Mouse (Mus musculus) MEL (cell line): ENCODE measurements around the gene Ryr2. TPM values are rescaled to one million over a fixed set of nuclear protein-coding genes. Genes with fewer than 3 reads are reported as not detected.

Experiments used
- DNase-seq: peaks from one replicate; pipeline ENCODE4 v3.0.0; 2011; ENCODE audit warnings: low read depth, low spot score
- H3K27ac ChIP-seq: 2 replicates; pipeline ENCODE4 v1.5.1; 2012; ENCODE audit warnings: low read depth, mild to moderate bottlenecking, control low read depth, low read length, moderate library complexity; ENCODE audit not compliant: control insufficient read depth
- H3K27me3 ChIP-seq, 2 experiments: fragments of 150-350 bp in 1 of 2; sonication (generic) in 1 of 2; 2 replicates each; pipeline ENCODE4 v1.6.1; 2012; ENCODE audit warnings: low read length in 2 of 2, mild to moderate bottlenecking in 2 of 2, improper control_type of control experiment in 1 of 2, moderate library complexity in 1 of 2; ENCODE audit not compliant: insufficient read depth in 2 of 2, control insufficient read depth in 1 of 2
- H3K36me3 ChIP-seq, 2 experiments: 2 replicates each; pipeline ENCODE4 v1.6.1; 2012 to 2014; ENCODE audit warnings: low read length in 2 of 2, improper control_type of control experiment in 1 of 2, inconsistent platforms in 1 of 2, mild to moderate bottlenecking in 1 of 2; ENCODE audit not compliant: insufficient read depth in 2 of 2, control insufficient read depth in 1 of 2
- H3K4me1 ChIP-seq, 2 experiments: fragments of 150-350 bp in 1 of 2; sonication (generic) in 1 of 2; 2 replicates each; pipeline ENCODE4 v1.6.1; 2012; ENCODE audit warnings: low read length in 2 of 2, improper control_type of control experiment in 1 of 2, mild to moderate bottlenecking in 1 of 2; ENCODE audit not compliant: insufficient read depth in 2 of 2, control insufficient read depth in 1 of 2
- H3K4me3 ChIP-seq, 2 experiments: fragments of 150-350 bp in 1 of 2; sonication (generic) in 1 of 2; 2 replicates each; pipeline ENCODE4 v1.5.1; 2012; ENCODE audit warnings: low read depth in 2 of 2, low read length in 2 of 2, mild to moderate bottlenecking in 2 of 2, moderate library complexity in 2 of 2, control low read depth in 1 of 2, improper control_type of control experiment in 1 of 2; ENCODE audit not compliant: control insufficient read depth in 1 of 2, insufficient read depth in 1 of 2
- H3K79me2 ChIP-seq: 2 replicates; pipeline ENCODE4 v1.6.1; 2012; ENCODE audit warnings: mild to moderate bottlenecking, low read length, moderate library complexity; ENCODE audit not compliant: control insufficient read depth, poor library complexity, insufficient read depth
- H3K9ac ChIP-seq: 2 replicates; pipeline ENCODE4 v1.6.1; 2012; ENCODE audit warnings: low read depth, mild to moderate bottlenecking, control low read depth, low read length, moderate library complexity; ENCODE audit not compliant: control insufficient read depth, poor library complexity, severe bottlenecking
- H3K9me3 ChIP-seq: fragments of 150-350 bp; sonication (generic); replicated peaks from 2 replicates; pipeline ENCODE4 v1.6.1; 2012; ENCODE audit warnings: mild to moderate bottlenecking, low read length, improper control_type of control experiment, moderate library complexity; ENCODE audit not compliant: insufficient read depth
- BHLHE40 ChIP-seq: IDR thresholded peaks from 2 replicates; pipeline ENCODE4 v1.6.1; 2012; ENCODE audit warnings: low read depth, mild to moderate bottlenecking, inconsistent platforms, low read length, improper control_type of control experiment, borderline replicate concordance
- CHD1 ChIP-seq: IDR thresholded peaks from 2 replicates; pipeline ENCODE4 v1.6.1; 2012; ENCODE audit warnings: low read depth, mild to moderate bottlenecking, inconsistent platforms, low read length, improper control_type of control experiment
- CHD2 ChIP-seq: IDR thresholded peaks from 2 replicates; pipeline ENCODE4 v1.6.1; 2011; ENCODE audit warnings: low read length, improper control_type of control experiment
- CTCF ChIP-seq, 3 experiments: IDR thresholded peaks in 2 of 3; conservative IDR thresholded peaks in 1 of 3; 2 replicates each; pipeline ENCODE4 v1.5.1; 2011 to 2012; ENCODE audit warnings: low read length in 3 of 3, low read depth in 2 of 3, mild to moderate bottlenecking in 2 of 3, improper control_type of control experiment in 1 of 3, inconsistent platforms in 1 of 3, mixed read lengths in 1 of 3, moderate library complexity in 1 of 3; ENCODE audit not compliant: control insufficient read depth in 1 of 3, insufficient read depth in 1 of 3, poor library complexity in 1 of 3, severe bottlenecking in 1 of 3
- ELF1 ChIP-seq: IDR thresholded peaks from 2 replicates; pipeline ENCODE4 v1.6.1; 2014; ENCODE audit warnings: low read depth, mild to moderate bottlenecking, inconsistent platforms, low read length, improper control_type of control experiment, moderate library complexity
- EP300 ChIP-seq, 2 experiments: IDR thresholded peaks; 2 replicates each; pipeline ENCODE4 v1.6.1; 2011; ENCODE audit warnings: improper control_type of control experiment in 2 of 2, low read length in 2 of 2, low read depth in 1 of 2, mild to moderate bottlenecking in 1 of 2
- ETS1 ChIP-seq: IDR thresholded peaks from 2 replicates; pipeline ENCODE4 v1.6.1; 2012; ENCODE audit warnings: low read depth, mild to moderate bottlenecking, inconsistent platforms, low read length, improper control_type of control experiment, moderate library complexity
- KAT2A ChIP-seq: conservative IDR thresholded peaks from 2 replicates; pipeline ENCODE4 v1.6.1; 2012; ENCODE audit warnings: low read depth, low read length, improper control_type of control experiment, inconsistent platforms
- MAFK ChIP-seq: IDR thresholded peaks from 2 replicates; pipeline ENCODE4 v1.6.1; 2011; ENCODE audit warnings: low read depth, mild to moderate bottlenecking, low read length, improper control_type of control experiment, borderline replicate concordance
- MAX ChIP-seq: IDR thresholded peaks from 2 replicates; pipeline ENCODE4 v1.6.1; 2011; ENCODE audit warnings: low read length, improper control_type of control experiment
- MAZ ChIP-seq: IDR thresholded peaks from 2 replicates; pipeline ENCODE4 v1.6.1; 2012; ENCODE audit warnings: low read depth, mild to moderate bottlenecking, inconsistent platforms, low read length, improper control_type of control experiment
- MEF2A ChIP-seq: IDR thresholded peaks from 2 replicates; pipeline ENCODE4 v1.6.1; 2014; ENCODE audit warnings: low read depth, mild to moderate bottlenecking, inconsistent platforms, low read length, improper control_type of control experiment; ENCODE audit not compliant: poor library complexity, insufficient replicate concordance, severe bottlenecking; ENCODE audit errors: extremely low read depth
- MXI1 ChIP-seq: IDR thresholded peaks from 2 replicates; pipeline ENCODE4 v1.6.1; 2011; ENCODE audit warnings: mild to moderate bottlenecking, low read depth, low read length, improper control_type of control experiment
- MYB ChIP-seq: IDR thresholded peaks from 2 replicates; pipeline ENCODE4 v1.6.1; 2011; ENCODE audit warnings: mild to moderate bottlenecking, low read depth, low read length, improper control_type of control experiment
- MYC ChIP-seq: IDR thresholded peaks from 2 replicates; pipeline ENCODE4 v1.6.1; 2011; ENCODE audit warnings: low read depth, mild to moderate bottlenecking, low read length, improper control_type of control experiment, moderate library complexity
- NELFE ChIP-seq: IDR thresholded peaks from 2 replicates; pipeline ENCODE4 v1.6.1; 2011; ENCODE audit warnings: low read depth, low read length, improper control_type of control experiment
- NRF1 ChIP-seq: IDR thresholded peaks from 2 replicates; pipeline ENCODE4 v1.6.1; 2014; ENCODE audit warnings: low read depth, mild to moderate bottlenecking, inconsistent platforms, low read length, improper control_type of control experiment, moderate library complexity; ENCODE audit not compliant: poor library complexity, insufficient read depth, severe bottlenecking
- POLR2A ChIP-seq, 2 experiments: IDR thresholded peaks; 2 replicates each; pipeline ENCODE4 v1.6.1; 2011 to 2012; ENCODE audit warnings: low read length in 2 of 2, mild to moderate bottlenecking in 2 of 2, control low read depth in 1 of 2, improper control_type of control experiment in 1 of 2, low read depth in 1 of 2, moderate library complexity in 1 of 2; ENCODE audit not compliant: control insufficient read depth in 1 of 2, insufficient read depth in 1 of 2, poor library complexity in 1 of 2
- POLR2AphosphoS2 ChIP-seq: IDR thresholded peaks from 2 replicates; pipeline ENCODE4 v1.6.1; 2011; ENCODE audit warnings: low read length, improper control_type of control experiment
- POLR2AphosphoS5 ChIP-seq: IDR thresholded peaks from 2 replicates; pipeline ENCODE4 v1.6.1; 2012; ENCODE audit warnings: low read depth, borderline replicate concordance, mild to moderate bottlenecking, inconsistent platforms, low read length, moderate library complexity, mixed read lengths
- SMC3 ChIP-seq: IDR thresholded peaks from 2 replicates; pipeline ENCODE4 v1.6.1; 2011; ENCODE audit warnings: low read depth, low read length, improper control_type of control experiment
- TBP ChIP-seq: IDR thresholded peaks from 2 replicates; pipeline ENCODE4 v1.8.0; 2011; ENCODE audit warnings: low read depth, low read length, improper control_type of control experiment
- TCF12 ChIP-seq: IDR thresholded peaks from 2 replicates; pipeline ENCODE4 v1.6.1; 2014; ENCODE audit warnings: low read depth, mild to moderate bottlenecking, inconsistent platforms, low read length, improper control_type of control experiment, moderate library complexity
- ZC3H11A ChIP-seq: IDR thresholded peaks from 2 replicates; pipeline ENCODE4 v1.6.1; 2012; ENCODE audit warnings: low read depth, mild to moderate bottlenecking, inconsistent platforms, low read length, improper control_type of control experiment
- ZMIZ1 ChIP-seq: IDR thresholded peaks from 2 replicates; pipeline ENCODE4 v1.6.1; 2012; ENCODE audit warnings: low read depth, mild to moderate bottlenecking, inconsistent platforms, low read length, improper control_type of control experiment, moderate library complexity
- ZNF384 ChIP-seq: IDR thresholded peaks from 2 replicates; pipeline ENCODE4 v1.6.1; 2012; ENCODE audit warnings: low read depth, mild to moderate bottlenecking, inconsistent platforms, low read length, improper control_type of control experiment
- polyA plus RNA-seq, 2 experiments: library from polyadenylated mRNA; stranded (reverse) in 1 of 2; unstranded in 1 of 2; fragments of >175 nt in 1 of 2; fragments of >200 nt in 1 of 2; gene quantifications; 2 replicates each; pipeline versions ENCODE4 v1.2.1 to v1.2.4; 2012; ENCODE audit warnings: low replicate concordance in 2 of 2, low read depth in 1 of 2; ENCODE audit not compliant: insufficient read length in 2 of 2, insufficient read depth in 1 of 2, missing spikeins in 1 of 2
- total RNA-seq: library from RNA; depleted of rRNA; stranded (reverse); fragments of 300-350 nt; gene quantifications from 2 replicates; pipeline ENCODE4 v1.2.3, GENCODE M21; 2012

Gene Ryr2
- total and polyA plus RNA-seq, 3 experiments, result 0.04 TPM; not detected in 2

DNA sequence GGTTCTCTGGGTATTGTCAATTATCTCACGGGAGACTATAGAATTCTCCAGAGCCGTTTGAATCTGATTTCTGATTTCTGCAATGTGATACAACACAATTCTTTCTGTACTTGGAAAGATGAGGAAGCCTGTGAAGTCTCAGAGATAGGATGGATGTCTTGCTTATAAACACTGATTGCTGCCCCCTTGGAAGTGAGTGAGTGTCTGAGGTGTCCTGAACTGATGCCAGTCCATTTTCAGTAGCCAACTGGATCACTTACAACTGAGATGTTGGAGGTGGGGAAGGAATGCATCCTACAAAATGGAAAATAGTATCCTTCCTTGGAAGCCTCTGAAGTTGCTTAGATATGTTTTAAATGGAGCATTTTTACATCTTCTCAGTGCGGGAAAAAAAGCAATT, 564.2 kb downstream of the Ryr2 start:
- no peak for DNase-seq
- TF ChIP-seq SMC3, result no peak
- no peak for TF ChIP-seq NRF1
- no peak for TF ChIP-seq TCF12
- TF ChIP-seq MAZ, result no peak
- TF ChIP-seq ZC3H11A, result no peak
- TF ChIP-seq CHD2, result no peak
- no peak for TF ChIP-seq TBP
- no peak for TF ChIP-seq POLR2A (IDR thresholded peaks at IDR 0.05; ENCODE audit: control insufficient read depth in 1 of 2, insufficient read depth in 1 of 2, low read depth in 1 of 2, low read length in 2 of 2, poor library complexity in 1 of 2)
- TF ChIP-seq CHD1, result no peak
- TF ChIP-seq BHLHE40, result no peak
- TF ChIP-seq ETS1, result no peak
- TF ChIP-seq KAT2A, result no peak
- TF ChIP-seq MXI1, result no peak
- TF ChIP-seq ZMIZ1, result no peak
- no peak for TF ChIP-seq ELF1
- Histone ChIP-seq H3K4me3 (no peak overlapping the region), H3K4me1 (peaks cover 0 to under 1% of the 10 kb centered on the region in 2 experiments; a peak in 1 of 4 replicates), H3K9ac (no peak overlapping the region), H3K27ac (no peak overlapping the region), H3K9me3 (no peaks in the 10 kb centered on the region), H3K36me3 (no peaks in the 10 kb centered on the region), H3K27me3 (no peaks in the 10 kb centered on the region), H3K79me2 (no peaks in the 10 kb centered on the region)

- H3K9me3 ChIP-seq, result no peaks in the 10 kb centered on the region
- H3K79me2 ChIP-seq, result no peaks in the 10 kb centered on the region
- peak; percentile 8 for DNase-seq
Measured at GRCm38 (mm10) chr13:11536851-11537250, 569.9 kb downstream of the Ryr2 start.

More at GRCm38 (mm10) chr13:11536851-11537250, 569.9 kb downstream of the Ryr2 start:
- Histone ChIP-seq H3K27me3 (no peaks in the 10 kb centered on the region), H3K9ac (no peak overlapping the region), H3K4me3 (no peak overlapping the region), H3K27ac (no peak overlapping the region), H3K4me1 (peaks cover 0 to 3% of the 10 kb centered on the region in 2 experiments; a peak in 2 of 4 replicates), H3K36me3 (no peaks in the 10 kb centered on the region; a peak in 1 of 4 replicates)
- TF ChIP-seq CTCF (IDR thresholded peaks at IDR 0.05 in 2 of 3, conservative IDR thresholded peaks at IDR 0.05 in 1 of 3; ENCODE audit: control insufficient read depth in 1 of 3, insufficient read depth in 1 of 3, low read depth in 2 of 3, low read length in 3 of 3, poor library complexity in 1 of 3, severe bottlenecking in 1 of 3), result no peak
- TF ChIP-seq ZC3H11A, result no peak
- no peak for TF ChIP-seq SMC3
- no peak for TF ChIP-seq POLR2AphosphoS5
- TF ChIP-seq MAFK, result no peak
- no peak for TF ChIP-seq BHLHE40
- TF ChIP-seq MAX, result no peak
- TF ChIP-seq EP300 (IDR thresholded peaks at IDR 0.05; ENCODE audit: low read depth in 1 of 2, low read length in 2 of 2), result no peak
- TF ChIP-seq MEF2A, result no peak
- no peak for TF ChIP-seq NRF1
- TF ChIP-seq CHD2, result no peak
- no peak for TF ChIP-seq ZMIZ1
- TF ChIP-seq MYB, result no peak
- TF ChIP-seq ZNF384, result no peak
- no peak for TF ChIP-seq MYC
- no peak for TF ChIP-seq POLR2AphosphoS2
- no peak for TF ChIP-seq TCF12
- no peak for TF ChIP-seq NELFE
- no peak for TF ChIP-seq ETS1
